Mouse (Mus musculus) forebrain, postnatal 0 days (tissue): ENCODE results near the gene Mdh1. TPM values are rescaled to one million over a fixed set of nuclear protein-coding genes. Genes with fewer than 3 reads are reported as not detected.

ENCODE experiments used
- ATAC-seq: fragments of 200-750 bp; cut with Nextera tagmentation; 2 replicates; pipeline ENCODE4 v1.8.0; 2017; ENCODE audit warnings: mild to moderate bottlenecking, moderate library complexity
- DNase-seq: peaks from one replicate; pipeline ENCODE4 v3.0.0-alpha.2; 2015
- H3K27ac ChIP-seq: fragments of 300-500 bp; sonication (generic); 2 replicates; pipeline ENCODE4 v1.5.1; 2014; ENCODE audit warnings: low read depth, mild to moderate bottlenecking, antibody characterized with exemption, low read length, moderate library complexity, mixed read lengths
- H3K27me3 ChIP-seq: fragments of 300-500 bp; sonication (generic); 2 replicates; pipeline ENCODE4 v1.6.1; 2014; ENCODE audit warnings: mild to moderate bottlenecking, low read length, mixed read lengths; ENCODE audit not compliant: insufficient read depth
- H3K36me3 ChIP-seq: fragments of 300-500 bp; sonication (generic); 2 replicates; pipeline ENCODE4 v1.6.1; 2014; ENCODE audit warnings: mild to moderate bottlenecking, moderate library complexity; ENCODE audit not compliant: insufficient read depth
- H3K4me1 ChIP-seq: fragments of 300-500 bp; sonication (generic); 2 replicates; pipeline ENCODE4 v1.6.1; 2014; ENCODE audit warnings: antibody characterized with exemption; ENCODE audit not compliant: insufficient read depth
- H3K4me2 ChIP-seq: fragments of 300-500 bp; sonication (generic); 2 replicates; pipeline ENCODE4 v1.6.1; 2014; ENCODE audit warnings: low read depth, mild to moderate bottlenecking, moderate library complexity
- H3K4me3 ChIP-seq: fragments of 300-500 bp; sonication (generic); 2 replicates; pipeline ENCODE4 v1.5.1; 2014; ENCODE audit warnings: low read depth, low read length, mixed read lengths
- H3K9ac ChIP-seq: fragments of 300-500 bp; sonication (generic); 2 replicates; pipeline ENCODE4 v1.6.1; 2014; ENCODE audit warnings: mild to moderate bottlenecking
- H3K9me3 ChIP-seq: fragments of 300-500 bp; sonication (generic); 2 replicates; pipeline ENCODE4 v1.6.1; 2016; ENCODE audit warnings: low read length
- CTCF ChIP-seq: sonication (generic); IDR thresholded peaks from 2 replicates; pipeline ENCODE4 v1.5.1; 2016; ENCODE audit warnings: antibody characterized with exemption, control low read depth, low read depth
- WGBS: fragments of 180-500 bp; shearing (Covaris S2); extraction: QIAGEN DNeasy Blood & Tissue Kit; methylation state at CpG from one replicate; pipeline ENCODE4 v1.1.7; 2014; 5-methylcytosine and 5-hydroxymethylcytosine counted together
- polyA plus RNA-seq: library from polyadenylated mRNA; unstranded; fragments of >200 nt; fragmentation: Nextera tagmentation; extraction: Ambion mirVana; gene quantifications from 2 replicates; pipeline ENCODE4 v1.2.1, GENCODE M21; 2015
- total RNA-seq: library from RNA; depleted of rRNA; stranded (reverse); fragments of >200 nt; gene quantifications from 2 replicates; pipeline ENCODE4 v1.2.3, GENCODE M21; 2014

Mdh1 gene
- total and polyA plus RNA-seq, 2 experiments from 2014 or later, result 291 to 557 TPM

DNA sequence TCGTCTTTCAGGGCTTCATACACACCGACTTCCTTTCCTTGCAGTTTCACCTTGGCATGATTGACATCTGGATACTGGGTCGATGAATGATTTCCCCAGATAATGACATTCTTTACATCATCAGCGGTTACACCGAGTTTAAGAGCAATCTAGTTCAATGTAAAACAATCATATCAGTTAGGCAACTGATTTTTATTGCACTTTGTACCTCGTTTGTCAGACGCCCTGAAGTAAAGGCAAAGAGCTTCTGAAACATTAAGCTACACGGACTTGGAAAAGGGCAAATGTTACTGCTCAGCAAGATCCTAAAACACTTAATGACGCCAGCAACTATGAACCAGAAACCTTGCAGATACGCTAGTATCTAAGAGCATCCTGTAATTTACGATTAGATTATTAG is 12.4 kb downstream of the Mdh1 start:
- Histone ChIP-seq H3K9ac (no peak overlapping the region), H3K27me3 (no peaks in the 10 kb centered on the region), H3K27ac (no peak overlapping the region), H3K4me1 (no peaks in the 10 kb centered on the region), H3K36me3 (peaks cover 50% of the 10 kb centered on the region), H3K4me3 (no peak overlapping the region), H3K9me3 (no peaks in the 10 kb centered on the region), H3K4me2 (no peak overlapping the region)
- ATAC-seq, result no peak
- DNase-seq, result no peak
- WGBS, result 89% methylated on average over 11 of the region's 11 CpGs
- no peak for TF ChIP-seq CTCF

DNA sequence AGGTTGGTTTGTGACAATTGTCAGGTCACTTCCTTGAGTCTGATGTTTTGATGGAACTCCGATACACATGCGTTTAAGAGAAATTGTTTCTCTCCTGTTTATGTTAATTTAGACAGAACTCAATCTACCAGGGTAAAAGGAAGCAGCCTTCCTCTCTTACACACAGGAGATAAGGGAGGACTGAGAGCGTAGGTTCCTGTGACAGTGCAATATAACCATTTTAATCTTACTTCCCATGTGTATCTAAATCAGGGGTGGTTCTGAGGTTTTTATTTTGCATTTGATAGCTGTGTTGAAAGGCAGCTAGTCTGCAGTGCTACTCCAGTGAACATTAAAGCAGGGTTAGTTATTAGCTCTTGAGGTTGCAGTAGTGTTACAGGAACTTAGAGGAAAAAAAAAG is 20.1 kb downstream of the Mdh1 start:
- Histone ChIP-seq H3K27ac (no peak overlapping the region), H3K4me2 (no peak overlapping the region), H3K9ac (no peak overlapping the region), H3K9me3 (no peaks in the 10 kb centered on the region), H3K36me3 (peaks cover 3% of the 10 kb centered on the region; the same call in 1 of the 2 replicates), H3K4me3 (no peak overlapping the region), H3K27me3 (no peaks in the 10 kb centered on the region), H3K4me1 (no peaks in the 10 kb centered on the region)
- no peak for TF ChIP-seq CTCF
- no peak for ATAC-seq
- no peak for DNase-seq
- WGBS, result 89% methylated on average over 3 of the region's 3 CpGs

DNA sequence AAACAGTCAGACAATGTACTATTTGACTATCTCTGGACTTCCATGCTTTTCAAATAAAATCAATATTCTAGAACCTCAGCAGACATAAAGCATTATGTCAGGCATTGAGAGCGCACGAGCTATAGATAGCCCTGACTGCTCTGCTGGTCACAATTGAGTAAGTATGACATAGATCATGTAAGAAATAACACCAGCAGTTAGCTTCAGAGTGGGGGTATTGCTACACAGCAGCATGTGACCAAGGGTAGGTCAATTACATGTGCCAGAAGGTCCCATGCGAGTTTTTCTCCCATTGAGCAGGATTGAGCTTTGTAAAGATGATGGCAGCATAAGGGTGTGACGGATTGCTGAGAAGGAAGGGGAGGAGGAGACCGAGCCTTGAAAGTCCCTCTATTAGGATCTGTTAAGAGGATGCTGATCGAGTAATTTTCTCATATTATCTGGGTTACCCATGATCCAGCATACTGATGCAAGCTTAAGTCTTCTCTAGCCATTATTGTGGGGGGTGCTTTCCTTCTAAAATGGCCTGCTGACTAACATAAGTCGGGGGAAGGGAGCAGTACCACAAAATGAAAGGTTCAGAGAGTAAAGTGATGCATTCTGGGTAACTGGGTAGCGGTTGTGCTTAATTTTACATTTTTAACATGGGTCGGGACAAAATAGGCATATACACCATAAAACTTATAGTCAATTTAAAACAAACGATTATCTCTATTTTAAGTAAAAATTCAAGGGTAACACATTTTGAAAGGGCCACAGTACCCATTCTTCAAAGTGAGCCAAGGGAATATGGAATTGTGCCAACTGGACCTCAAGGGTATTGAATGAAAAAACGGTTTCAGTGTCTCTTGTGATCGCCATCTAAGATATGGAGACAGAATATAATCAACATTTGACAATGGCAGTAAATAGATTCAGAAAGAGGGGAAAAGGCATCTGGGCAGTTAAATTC is 21.7 kb downstream of the Mdh1 start:
- no peaks in the 10 kb centered on the region for H3K27me3 ChIP-seq
- 85% methylated on average over 12 of the region's 12 CpGs for WGBS
- H3K9me3 ChIP-seq, result no peaks in the 10 kb centered on the region
- no peak for TF ChIP-seq CTCF
- H3K36me3 ChIP-seq, result no peaks in the 10 kb centered on the region
- no peaks in the 10 kb centered on the region for H3K4me1 ChIP-seq
- H3K4me3 ChIP-seq, result no peak overlapping the region
- H3K27ac ChIP-seq, result no peak overlapping the region
- DNase-seq, result no peak
- no peak overlapping the region for H3K4me2 ChIP-seq
- H3K9ac ChIP-seq, result no peak overlapping the region
- ATAC-seq, result no peak

DNA sequence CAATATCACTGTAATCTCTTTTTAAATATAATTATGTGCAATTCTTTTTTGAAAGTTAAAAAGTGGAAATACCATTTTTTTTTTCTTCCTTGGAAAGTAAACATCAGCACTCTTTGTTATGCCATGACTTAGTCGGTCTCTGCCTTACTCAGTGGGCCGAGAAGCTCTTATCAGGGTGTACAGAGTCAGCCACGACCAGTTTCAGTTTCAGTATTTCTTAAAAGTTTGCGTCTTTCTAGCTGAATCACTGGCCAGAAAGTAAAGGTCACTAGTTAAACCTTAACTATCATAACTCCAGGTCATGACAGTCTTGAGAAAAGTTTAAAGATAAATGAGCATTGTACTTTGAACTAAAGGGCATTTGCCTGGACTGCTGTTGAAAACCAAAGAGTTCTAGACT is 22.4 kb downstream of the Mdh1 start:
- DNase-seq, result no peak
- no peak for TF ChIP-seq CTCF
- no peak overlapping the region for H3K4me3 ChIP-seq
- H3K4me1 ChIP-seq, result no peaks in the 10 kb centered on the region
- H3K36me3 ChIP-seq, result no peaks in the 10 kb centered on the region
- H3K9me3 ChIP-seq, result no peaks in the 10 kb centered on the region
- H3K4me2 ChIP-seq, result no peak overlapping the region
- no peak for ATAC-seq
- 90% methylated on average over 4 of the region's 4 CpGs for WGBS
- no peak overlapping the region for H3K9ac ChIP-seq
- no peaks in the 10 kb centered on the region for H3K27me3 ChIP-seq
- H3K27ac ChIP-seq, result no peak overlapping the region

DNA sequence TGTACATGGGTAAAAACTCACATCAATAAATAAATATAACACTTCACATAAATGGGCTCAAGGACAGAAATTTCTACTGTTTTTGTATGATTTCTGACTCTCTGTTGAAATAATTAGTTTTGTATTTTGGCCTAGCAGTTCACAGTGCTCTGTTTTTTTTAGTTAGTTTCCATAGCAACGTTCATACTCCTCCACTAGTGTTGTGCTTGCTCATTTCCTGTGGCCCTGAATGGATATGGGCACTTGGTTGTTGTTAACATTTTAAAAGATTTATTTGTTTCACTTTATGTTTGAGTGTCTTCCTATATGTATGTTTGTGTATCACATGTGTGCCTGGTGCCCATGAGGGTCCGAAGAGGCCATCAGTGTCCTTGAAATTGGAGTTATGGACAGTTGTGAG is 23.1 kb downstream of the Mdh1 start:
- no peak for ATAC-seq
- H3K27ac ChIP-seq, result no peak overlapping the region
- DNase-seq, result no peak

DNA sequence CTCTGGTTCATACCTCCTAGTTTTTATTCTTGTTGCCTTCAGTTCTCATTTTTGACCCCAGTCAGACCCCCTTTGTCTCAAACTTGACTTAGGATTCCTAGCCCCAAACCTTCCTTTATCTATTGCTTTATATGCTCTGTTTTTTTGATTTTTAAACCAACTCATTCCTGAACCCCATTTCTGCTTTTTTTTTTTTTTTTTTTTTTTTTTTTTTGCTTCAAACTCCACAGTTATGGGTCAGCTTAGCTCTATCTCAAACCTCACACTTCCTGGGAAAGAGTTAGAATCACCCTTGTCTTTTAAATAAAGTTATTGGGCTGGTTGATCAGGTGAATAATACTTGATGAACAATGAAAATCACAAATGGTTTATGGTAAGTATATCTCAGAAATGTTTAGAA is 24.6 kb downstream of the Mdh1 start:
- Histone ChIP-seq H3K4me1 (no peaks in the 10 kb centered on the region), H3K27ac (no peak overlapping the region), H3K9me3 (no peaks in the 10 kb centered on the region), H3K4me2 (no peak overlapping the region), H3K36me3 (no peaks in the 10 kb centered on the region), H3K9ac (no peak overlapping the region), H3K4me3 (no peak overlapping the region), H3K27me3 (no peaks in the 10 kb centered on the region)
- TF ChIP-seq CTCF, result no peak
- no peak for ATAC-seq
- DNase-seq, result no peak

More for the DNA sequence above, 23.1 kb downstream of the Mdh1 start:
- Histone ChIP-seq H3K9ac (no peak overlapping the region), H3K27me3 (no peaks in the 10 kb centered on the region), H3K4me1 (no peaks in the 10 kb centered on the region), H3K36me3 (no peaks in the 10 kb centered on the region), H3K4me2 (no peak overlapping the region), H3K4me3 (no peak overlapping the region), H3K9me3 (no peaks in the 10 kb centered on the region)
- 91% methylated on average over 2 of the region's 2 CpGs for WGBS
- TF ChIP-seq CTCF, result no peak

DNA sequence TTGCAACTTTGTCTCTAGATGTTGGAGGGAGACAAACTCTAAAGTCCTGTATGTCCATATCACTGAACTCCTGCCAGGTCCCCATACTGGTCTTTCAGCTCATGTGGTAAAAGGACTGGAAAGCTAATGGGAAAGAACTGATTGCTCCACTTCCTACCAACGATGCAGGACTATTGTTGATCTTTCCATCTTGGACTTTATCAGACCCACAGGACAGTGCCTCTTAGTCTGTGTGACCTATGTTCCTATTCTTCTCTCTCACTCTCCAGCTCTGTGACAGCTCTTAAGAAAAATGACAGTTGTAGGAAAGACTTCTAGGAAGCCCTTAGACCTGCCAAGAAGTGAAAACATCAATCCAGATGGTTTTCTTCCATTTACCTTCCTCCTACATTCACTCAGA is 25.5 kb downstream of the Mdh1 start:
- no peak overlapping the region for H3K4me2 ChIP-seq
- no peak for DNase-seq
- 76% methylated on average over 1 of the region's 1 CpGs for WGBS
- no peaks in the 10 kb centered on the region for H3K9me3 ChIP-seq
- no peaks in the 10 kb centered on the region for H3K27me3 ChIP-seq
- ATAC-seq, result no peak
- H3K27ac ChIP-seq, result no peak overlapping the region
- no peak for TF ChIP-seq CTCF
- H3K36me3 ChIP-seq, result no peaks in the 10 kb centered on the region
- no peaks in the 10 kb centered on the region for H3K4me1 ChIP-seq
- no peak overlapping the region for H3K9ac ChIP-seq
- no peak overlapping the region for H3K4me3 ChIP-seq
